Mouse (Mus musculus) monocyte, adult 2 months (primary cell): ENCODE results near the gene Galnt11.

Experiments used
- DNase-seq, 2 experiments: peaks; one replicate each; pipeline ENCODE4 v3.0.0; 2022; ENCODE audit warnings: low spot score in 2 of 2, low read depth in 1 of 2

Galnt11 gene

DNA sequence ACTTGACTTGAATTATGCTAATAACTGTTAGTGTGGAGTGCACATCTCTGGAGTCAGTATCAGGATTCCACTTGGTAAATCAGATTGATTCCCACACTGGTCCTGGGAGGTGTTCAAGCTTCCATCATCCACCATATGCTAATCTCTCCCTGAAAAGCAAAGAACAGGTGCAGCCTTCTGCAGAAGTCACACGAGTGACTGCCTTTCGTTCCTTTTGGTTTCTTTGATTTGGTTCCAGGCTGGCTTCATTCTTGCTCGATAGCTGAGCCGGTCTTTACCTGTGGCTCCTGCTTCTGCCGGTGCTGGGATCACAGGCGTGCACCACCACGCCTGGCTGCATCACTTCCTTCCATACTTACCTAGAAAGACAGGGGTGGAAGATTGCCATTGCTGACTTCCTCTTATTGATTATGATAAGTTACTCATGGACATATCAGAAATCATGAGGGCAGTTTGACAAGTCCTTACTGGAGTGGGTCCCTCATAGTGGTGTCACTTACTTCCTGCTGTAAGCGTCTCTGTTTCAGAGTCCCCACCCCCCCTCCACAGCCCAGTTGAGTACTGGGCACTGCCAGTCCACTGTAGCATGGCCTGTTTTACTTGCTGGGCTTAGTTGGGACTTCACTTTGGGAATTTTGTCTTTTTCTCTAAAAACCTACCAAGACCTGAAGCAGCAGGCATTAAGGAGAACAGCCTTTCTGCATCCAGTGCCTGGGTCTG, 31.3 kb downstream of the Galnt11 start:
- DNase-seq: no peak

DNA sequence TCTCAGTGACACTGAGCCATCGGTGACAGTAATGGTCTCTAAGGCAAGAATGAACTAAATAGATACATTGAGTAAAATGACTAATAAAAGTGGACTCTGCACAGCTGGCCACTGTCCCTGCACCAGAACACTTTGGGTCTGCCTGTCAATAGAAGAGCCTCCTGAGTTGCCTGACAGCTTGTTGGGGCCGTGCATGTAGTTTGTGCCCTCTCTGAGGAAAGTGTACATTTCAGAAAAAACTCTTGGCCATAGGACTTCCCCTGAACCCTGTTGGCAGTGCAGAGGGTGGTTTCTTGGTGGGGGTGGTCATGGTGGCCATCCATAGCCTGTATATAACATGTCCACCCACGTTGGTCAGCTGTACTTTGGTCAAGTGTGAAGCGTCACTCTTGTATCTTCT, 32.8 kb downstream of the Galnt11 start:
- DNase-seq: no peak

DNA sequence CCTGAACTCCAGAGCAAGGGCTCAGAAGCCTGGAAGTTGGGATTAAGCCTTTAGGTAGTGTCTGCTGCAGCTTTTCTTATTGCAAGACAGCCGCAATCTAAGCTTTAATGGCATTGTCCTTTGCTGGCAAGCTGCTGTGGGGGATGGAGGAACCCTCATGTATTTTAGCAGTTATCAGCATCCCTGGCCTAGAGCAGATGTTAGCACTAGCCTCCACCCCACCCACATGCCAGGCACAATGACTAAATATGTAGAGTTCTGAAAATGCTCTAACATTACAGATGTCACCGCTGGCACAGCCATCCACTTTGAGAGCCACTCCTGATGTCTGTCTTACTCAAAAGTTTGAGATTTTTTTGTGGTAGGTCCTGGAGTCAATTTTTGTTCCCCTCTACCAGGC, 35.0 kb downstream of the Galnt11 start:
- no peak for DNase-seq

- no peak for DNase-seq
Observed at GRCm38 (mm10) chr5:25261452-25261851, 39.7 kb downstream of the Galnt11 start.

DNA sequence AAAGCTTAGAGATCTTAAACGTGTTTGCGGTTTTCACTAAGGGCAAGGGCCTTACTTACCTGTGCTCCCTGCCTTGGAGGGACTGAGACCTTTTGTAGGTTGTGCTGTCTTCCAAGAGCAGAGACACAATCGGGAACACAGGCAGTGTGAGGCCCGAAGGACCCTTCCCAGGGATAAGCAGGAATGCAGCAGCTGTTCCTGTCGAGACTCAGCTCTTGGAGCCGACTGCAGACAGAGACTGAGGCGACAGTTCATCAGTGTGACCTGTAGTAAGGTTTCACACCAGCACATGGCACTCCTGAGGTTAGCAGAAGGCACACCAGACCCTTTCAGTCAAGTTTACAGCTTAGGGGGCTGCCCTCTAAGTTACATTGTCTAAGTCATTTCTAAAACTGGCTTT, 40.6 kb downstream of the Galnt11 start:
- DNase-seq: no peak

DNA sequence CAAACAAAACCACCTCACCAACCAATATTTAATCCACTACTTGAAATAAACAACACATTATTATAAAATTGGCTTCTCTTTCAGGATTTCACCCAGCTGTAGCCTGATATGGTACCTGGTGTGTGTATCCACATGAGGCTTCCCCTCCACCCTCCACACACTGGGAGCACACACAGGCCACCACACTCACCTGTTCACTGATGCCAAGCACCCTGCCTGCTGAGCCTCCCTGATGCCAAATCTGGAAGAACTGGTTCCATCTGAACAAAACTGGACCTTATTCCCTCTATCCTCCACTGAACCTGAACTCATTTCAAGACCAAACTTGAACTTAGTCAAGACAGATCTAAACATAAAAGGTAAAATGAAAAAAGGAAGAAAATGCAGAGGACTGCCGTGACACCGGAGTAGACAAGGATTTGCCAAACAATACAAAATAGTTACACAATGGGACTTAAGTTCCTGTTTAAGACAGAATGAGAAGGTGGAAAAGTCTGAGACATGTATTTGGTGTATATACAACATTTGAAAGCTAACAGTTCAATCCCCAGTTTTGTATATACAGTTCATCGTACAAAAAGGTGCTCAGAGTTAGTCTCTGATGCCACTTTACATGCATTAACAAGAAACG, 46.7 kb downstream of the Galnt11 start:
- DNase-seq: no peak

DNA sequence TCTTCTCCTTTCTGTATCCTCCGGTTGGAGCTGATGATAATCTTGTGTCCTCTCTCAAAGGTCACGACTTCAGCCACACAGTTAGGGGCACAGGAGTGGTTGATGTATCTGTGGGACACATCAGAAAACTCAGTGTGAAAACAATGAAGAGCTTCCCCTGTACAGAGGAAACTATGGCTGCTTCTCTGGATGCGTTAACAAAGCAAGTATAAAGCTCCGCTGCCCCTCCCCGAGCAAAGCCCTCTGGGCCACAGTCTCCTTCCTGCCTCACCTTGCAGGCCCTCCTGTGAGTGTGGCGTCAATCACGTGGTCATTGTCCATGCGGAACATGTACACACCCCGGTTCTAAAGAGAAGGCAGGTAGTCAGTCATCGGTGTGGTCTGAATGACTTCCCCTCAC, 53.9 kb downstream of the Galnt11 start:
- no peak for DNase-seq

GRCm38 (mm10) chr5:25276365-25276764, 54.7 kb downstream of the Galnt11 start:
- no peak for DNase-seq

GRCm38 (mm10) chr5:25283988-25284387, 62.3 kb downstream of the Galnt11 start:
- DNase-seq: no peak

GRCm38 (mm10) chr5:25296830-25297229, 75.1 kb downstream of the Galnt11 start:
- DNase-seq: no peak

GRCm38 (mm10) chr5:25310226-25310625, 88.5 kb downstream of the Galnt11 start:
- DNase-seq: no peak

DNA sequence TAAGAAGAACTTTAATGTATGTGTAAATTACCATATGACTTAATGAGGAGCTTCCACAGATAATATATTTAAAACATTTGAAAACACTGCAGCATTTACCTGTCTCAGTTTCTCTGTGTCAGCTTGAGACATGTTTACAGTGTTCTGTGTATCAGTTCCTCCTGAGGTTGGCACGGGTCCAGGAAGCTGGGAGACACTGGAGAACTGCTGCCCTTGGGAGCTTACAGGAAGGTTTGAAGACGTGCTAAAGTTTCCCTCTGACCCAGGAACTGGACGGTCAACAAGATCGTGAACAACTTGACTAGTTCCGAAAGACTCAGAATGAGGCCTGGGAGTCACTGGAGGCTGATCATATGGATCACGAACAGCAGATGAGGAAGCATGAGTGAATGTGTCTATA, 92.2 kb downstream of the Galnt11 start:
- DNase-seq: no peak
